Mouse (Mus musculus) hindbrain, embryonic 14.5 days (tissue): ENCODE measurements around the gene Zglp1. TPM values are rescaled to one million over a fixed set of nuclear protein-coding genes. Genes with fewer than 3 reads are reported as not detected.

Experiments used
- microRNA counts: library from miRNA; unstranded; fragments of <30 nt; microRNA quantifications from one replicate; lab custom pipeline; 2016
- microRNA-seq: library from miRNA; unstranded; fragments of <30 nt; microRNA quantifications from one replicate; pipeline ENCODE4, GENCODE M21; 2016
- polyA plus RNA-seq: library from polyadenylated mRNA; unstranded; fragments of >200 nt; fragmentation: Nextera tagmentation; extraction: Ambion mirVana; gene quantifications from 2 replicates; pipeline ENCODE4 v1.2.1, GENCODE M21; 2014

Zglp1 gene
- polyA plus RNA-seq, 1 experiment from 2014 or later, result 2.0 TPM

MicroRNAs within 50 kb of the gene (microRNA counts, 519-probe panel; counts per million panel counts)
- not detected for microRNA mmu-miR-1900 (lab: Ali Mortazavi, UCI)

Small RNAs within 50 kb of the gene (microRNA-seq; reads per million reads assigned to microRNA genes)
- gene Mir1900 (not detected), gene Mir7082 (0.48 reads per million)

Other genes starting within 250 kb of the Zglp1 start
- not detected in 2 replicates for gene Rdh8, start 248.6 kb downstream of the Zglp1 start, polyA plus RNA-seq
- gene A230050P20Rik, start 198.5 kb downstream of the Zglp1 start, polyA plus RNA-seq, result 5.8 and 6.9 TPM in 2 replicates
- gene Angptl6, start 187.4 kb downstream of the Zglp1 start, polyA plus RNA-seq, result 11.8 and 12.8 TPM in 2 replicates
- gene Ppan, start 178.9 kb downstream of the Zglp1 start, polyA plus RNA-seq, result 39.5 and 40.5 TPM in 2 replicates
- gene Eif3g, start 168.5 kb downstream of the Zglp1 start, polyA plus RNA-seq, result 216 and 231 TPM in 2 replicates
- 37.8 and 41.1 TPM in 2 replicates for gene Dnmt1, start 107.2 kb downstream of the Zglp1 start, polyA plus RNA-seq
- 8.6 and 8.8 TPM in 2 replicates for gene S1pr2, start 90.3 kb downstream of the Zglp1 start, polyA plus RNA-seq
- gene Mrpl4, start 64.4 kb downstream of the Zglp1 start, polyA plus RNA-seq, result 97.3 and 102 TPM in 2 replicates
- 3.6 and 3.8 TPM in 2 replicates for gene Icam1, start 51.1 kb downstream of the Zglp1 start, polyA plus RNA-seq
- gene Icam4, start 37.7 kb downstream of the Zglp1 start, polyA plus RNA-seq, result 0.31 TPM in 1 of 2 replicates, not detected in the other
- gene Icam5, start 35.0 kb downstream of the Zglp1 start, polyA plus RNA-seq, result 1.6 and 1.9 TPM in 2 replicates
- gene Gm49373, start 6.0 kb upstream of the Zglp1 start, polyA plus RNA-seq, result 1.2 and 2.4 TPM in 2 replicates
- gene Fdx1l, start 6.5 kb upstream of the Zglp1 start, polyA plus RNA-seq, result 67.0 and 72.0 TPM in 2 replicates
- gene Gm38431, start 24.9 kb upstream of the Zglp1 start, polyA plus RNA-seq, result 0.95 and 1.6 TPM in 2 replicates
- gene Raver1, start 24.9 kb upstream of the Zglp1 start, polyA plus RNA-seq, result 35.2 and 37.6 TPM in 2 replicates
- gene Tyk2, start 64.2 kb upstream of the Zglp1 start, polyA plus RNA-seq, result 7.3 and 8.4 TPM in 2 replicates
- 192 and 215 TPM in 2 replicates for gene Cdc37, start 82.9 kb upstream of the Zglp1 start, polyA plus RNA-seq
- gene Pde4a, start 98.6 kb upstream of the Zglp1 start, polyA plus RNA-seq, result 28.8 and 35.5 TPM in 2 replicates
- 39.3 and 43.6 TPM in 2 replicates for gene Keap1, start 172.3 kb upstream of the Zglp1 start, polyA plus RNA-seq
- gene S1pr5, start 181.3 kb upstream of the Zglp1 start, polyA plus RNA-seq, result 3.9 and 4.1 TPM in 2 replicates
- 38.1 and 46.9 TPM in 2 replicates for gene Atg4d, start 198.2 kb upstream of the Zglp1 start, polyA plus RNA-seq
- 11.2 and 15.6 TPM in 2 replicates for gene Kri1, start 220.9 kb upstream of the Zglp1 start, polyA plus RNA-seq
- gene Cdkn2d, start 224.3 kb upstream of the Zglp1 start, polyA plus RNA-seq, result 107 and 112 TPM in 2 replicates
- 1.8 and 2.2 TPM in 2 replicates for gene Ap1m2, start 245.2 kb upstream of the Zglp1 start, polyA plus RNA-seq